Mouse (Mus musculus) forebrain, embryonic 16.5 days (tissue): ENCODE data around the gene Olfr1105. TPM values are rescaled to one million over a fixed set of nuclear protein-coding genes. Genes with fewer than 3 reads are reported as not detected.

ENCODE experiments used
- ATAC-seq: fragments of 200-750 bp; cut with Nextera tagmentation; 2 replicates; pipeline ENCODE4 v1.8.0; 2017; ENCODE audit warnings: mild to moderate bottlenecking, moderate library complexity
- H3K27ac ChIP-seq: fragments of 300-500 bp; sonication (generic); 2 replicates; pipeline ENCODE4 v1.5.1; 2014; ENCODE audit warnings: low read length, control low read depth
- H3K27me3 ChIP-seq: fragments of 300-500 bp; sonication (generic); replicated peaks from 2 replicates; pipeline ENCODE4 v1.6.1; 2014; ENCODE audit warnings: low read length; ENCODE audit not compliant: control insufficient read depth, insufficient read depth
- H3K36me3 ChIP-seq: fragments of 300-500 bp; sonication (generic); 2 replicates; pipeline ENCODE4 v1.6.1; 2014; ENCODE audit not compliant: control insufficient read depth, insufficient read depth
- H3K4me1 ChIP-seq: fragments of 300-500 bp; sonication (generic); replicated peaks from 2 replicates; pipeline ENCODE4 v1.6.1; 2014; ENCODE audit warnings: low read length; ENCODE audit not compliant: control insufficient read depth, insufficient read depth
- H3K4me2 ChIP-seq: fragments of 300-500 bp; sonication (generic); 2 replicates; pipeline ENCODE4 v1.6.1; 2014; ENCODE audit warnings: mild to moderate bottlenecking, low read length, control low read depth
- H3K4me3 ChIP-seq: fragments of 300-500 bp; sonication (generic); replicated peaks from 2 replicates; pipeline ENCODE4 v1.5.1; 2014; ENCODE audit warnings: mild to moderate bottlenecking, low read length, control low read depth
- H3K9ac ChIP-seq: fragments of 300-500 bp; sonication (generic); replicated peaks from 2 replicates; pipeline ENCODE4 v1.6.1; 2014; ENCODE audit warnings: low read depth, low read length, control low read depth
- H3K9me3 ChIP-seq: fragments of 300-500 bp; sonication (generic); 2 replicates; pipeline ENCODE4 v1.6.1; 2016; ENCODE audit warnings: low read length; ENCODE audit not compliant: control insufficient read depth
- WGBS: fragments of 180-500 bp; shearing (Covaris S2); extraction: QIAGEN DNeasy Blood & Tissue Kit; methylation state at CpG from one replicate; pipeline ENCODE4 v1.1.7; 2014; 5-methylcytosine and 5-hydroxymethylcytosine counted together
- polyA plus RNA-seq: library from polyadenylated mRNA; unstranded; fragments of >200 nt; fragmentation: Nextera tagmentation; extraction: Ambion mirVana; gene quantifications from 2 replicates; pipeline ENCODE4 v1.2.1, GENCODE M21; 2015

Olfr1105 gene
- polyA plus RNA-seq, result not detected in 2 replicates

GRCm38 (mm10) chr2:87036431-87036830 is at the start of gene Olfr1105:
Gene Olfr1105, minus strand, starts transcription at chr2:87036531.
- Histone ChIP-seq H3K9ac (no peak within 1 kb of the TSS), H3K36me3 (no peaks in the 10 kb centered on the region), H3K9me3 (no peaks in the 10 kb centered on the region), H3K4me2 (no peak within 1 kb of the TSS), H3K27me3 (no peaks in the 10 kb centered on the region), H3K27ac (no peak within 1 kb of the TSS), H3K4me1 (no peaks in the 10 kb centered on the region), H3K4me3 (no peak within 1 kb of the TSS)
- ATAC-seq, result no peak

- no peak within 1 kb of the TSS for H3K27ac ChIP-seq
- ATAC-seq, result no peak
- H3K36me3 ChIP-seq, result no peaks in the 10 kb centered on the region
- no peak within 1 kb of the TSS for H3K4me3 ChIP-seq
- H3K9ac ChIP-seq, result no peak within 1 kb of the TSS
- H3K4me1 ChIP-seq, result no peaks in the 10 kb centered on the region
- 84% methylated on average over 1 of the region's 1 CpGs for WGBS
- no peak within 1 kb of the TSS for H3K4me2 ChIP-seq
- H3K27me3 ChIP-seq, result no peaks in the 10 kb centered on the region
- H3K9me3 ChIP-seq, result no peaks in the 10 kb centered on the region
These were observed 39.4 kb upstream of the Olfr1105 start, which contains the start of gene Olfr1107 for GRCm38 (mm10) chr2:87075717-87076116. Gene Olfr1107, minus strand, starts transcription at chr2:87075817.

GRCm38 (mm10) chr2:87052173-87052572 is 15.8 kb upstream of the Olfr1105 start, which contains the start of gene Olfr1106:
Gene Olfr1106, minus strand, starts transcription at chr2:87052273.
- Histone ChIP-seq H3K9me3 (no peaks in the 10 kb centered on the region), H3K36me3 (no peaks in the 10 kb centered on the region), H3K4me1 (no peaks in the 10 kb centered on the region), H3K9ac (no peak within 1 kb of the TSS), H3K27ac (no peak within 1 kb of the TSS), H3K4me3 (no peak within 1 kb of the TSS), H3K4me2 (no peak within 1 kb of the TSS), H3K27me3 (no peaks in the 10 kb centered on the region)
- ATAC-seq, result no peak
- WGBS, result 66% methylated on average over 1 of the region's 1 CpGs

GRCm38 (mm10) chr2:87026980-87027379 is 9.4 kb downstream of the Olfr1105 start, which contains the start of gene Olfr1104:
Gene Olfr1104, minus strand, starts transcription at chr2:87027080.
- Histone ChIP-seq H3K9ac (no peak within 1 kb of the TSS), H3K4me1 (no peaks in the 10 kb centered on the region), H3K4me2 (no peak within 1 kb of the TSS), H3K27ac (no peak within 1 kb of the TSS), H3K4me3 (no peak within 1 kb of the TSS), H3K27me3 (no peaks in the 10 kb centered on the region), H3K36me3 (no peaks in the 10 kb centered on the region), H3K9me3 (no peaks in the 10 kb centered on the region)
- no peak for ATAC-seq
- 85% methylated on average over 1 of the region's 1 CpGs for WGBS

- Histone ChIP-seq H3K36me3 (no peaks in the 10 kb centered on the region), H3K4me3 (no peak within 1 kb of the TSS), H3K4me2 (no peak within 1 kb of the TSS), H3K4me1 (no peaks in the 10 kb centered on the region), H3K27me3 (no peaks in the 10 kb centered on the region), H3K27ac (no peak within 1 kb of the TSS), H3K9ac (no peak within 1 kb of the TSS), H3K9me3 (no peaks in the 10 kb centered on the region)
- ATAC-seq, result no peak
These were observed 38.2 kb downstream of the Olfr1105 start, which contains the start of gene Olfr1102 for GRCm38 (mm10) chr2:86998098-86998497. Gene Olfr1102, plus strand, starts transcription at chr2:86998398.

- no peak within 1 kb of the TSS for H3K4me3 ChIP-seq
- no peaks in the 10 kb centered on the region for H3K9me3 ChIP-seq
- WGBS, result 74% methylated on average over 3 of the region's 3 CpGs
- no peak within 1 kb of the TSS for H3K4me2 ChIP-seq
- no peak for ATAC-seq
- no peak within 1 kb of the TSS for H3K27ac ChIP-seq
- H3K36me3 ChIP-seq, result no peaks in the 10 kb centered on the region
- H3K9ac ChIP-seq, result no peak within 1 kb of the TSS
- no peaks in the 10 kb centered on the region for H3K4me1 ChIP-seq
- no peaks in the 10 kb centered on the region for H3K27me3 ChIP-seq
These were observed 45.2 kb downstream of the Olfr1105 start, which contains the start of gene Olfr1101 for GRCm38 (mm10) chr2:86991121-86991520. Gene Olfr1101, minus strand, starts transcription at chr2:86991221.

Other genes with a start within 250 kb of the Olfr1105 start
- not detected in 2 replicates for gene Olfr141, start 226.5 kb downstream of the Olfr1105 start, polyA plus RNA-seq
- gene Olfr1094, start 211.9 kb downstream of the Olfr1105 start, polyA plus RNA-seq, result not detected in 2 replicates
- not detected in 2 replicates for gene Olfr1095, start 184.8 kb downstream of the Olfr1105 start, polyA plus RNA-seq
- not detected in 2 replicates for gene Gm13723, start 161.7 kb downstream of the Olfr1105 start, polyA plus RNA-seq
- gene Olfr1097, start 144.3 kb downstream of the Olfr1105 start, polyA plus RNA-seq, result not detected in 2 replicates
- not detected in 2 replicates for gene Olfr1098, start 112.0 kb downstream of the Olfr1105 start, polyA plus RNA-seq
- gene Olfr1099, start 75.8 kb downstream of the Olfr1105 start, polyA plus RNA-seq, result not detected in 2 replicates
- not detected in 2 replicates for gene Olfr1100, start 56.6 kb downstream of the Olfr1105 start, polyA plus RNA-seq
- not detected in 2 replicates for gene Olfr1101, start 45.3 kb downstream of the Olfr1105 start, polyA plus RNA-seq
- gene Olfr1102, start 38.1 kb downstream of the Olfr1105 start, polyA plus RNA-seq, result not detected in 2 replicates
- not detected in 2 replicates for gene Olfr1104, start 9.5 kb downstream of the Olfr1105 start, polyA plus RNA-seq
- not detected in 2 replicates for gene Olfr1106, start 15.7 kb upstream of the Olfr1105 start, polyA plus RNA-seq
- not detected in 2 replicates for gene Olfr1107, start 39.3 kb upstream of the Olfr1105 start, polyA plus RNA-seq
- gene Olfr1109, start 59.5 kb upstream of the Olfr1105 start, polyA plus RNA-seq, result not detected in 2 replicates
- not detected in 2 replicates for gene Olfr259, start 78.0 kb upstream of the Olfr1105 start, polyA plus RNA-seq
- not detected in 2 replicates for gene Olfr1110, start 103.8 kb upstream of the Olfr1105 start, polyA plus RNA-seq
- gene Olfr1111, start 116.1 kb upstream of the Olfr1105 start, polyA plus RNA-seq, result not detected in 2 replicates
- not detected in 2 replicates for gene Olfr1112, start 151.3 kb upstream of the Olfr1105 start, polyA plus RNA-seq
- not detected in 2 replicates for gene Olfr1113, start 172.4 kb upstream of the Olfr1105 start, polyA plus RNA-seq
- not detected in 2 replicates for gene Olfr1115, start 211.5 kb upstream of the Olfr1105 start, polyA plus RNA-seq
- gene Olfr1116, start 231.0 kb upstream of the Olfr1105 start, polyA plus RNA-seq, result not detected in 2 replicates